Comparison of ENCODE assay signal across 41 mouse cellular contexts in genomic region chr7:87493412-87493811, GRCm38 (mm10). TPM values are rescaled to one million over a fixed set of nuclear protein-coding genes. Genes with fewer than 3 reads are reported as not detected.
"Had no signal": no experiment of that assay in that cellular context is flagged by ENCODE, and none has a peak within 500 bp of the region (broad histone marks: within the 10 kb centered on the region; RNA-seq: fewer than 3 reads in every experiment).

Gene Tyr (minus strand): TSS chr7:87493512.

- H3K9me3 ChIP-seq: limb, embryonic 10.5 days; limb, embryonic 12.5 days; limb, embryonic 13.5 days; limb, embryonic 15.5 days; liver, embryonic 12.5 days; liver, embryonic 13.5 days; liver, embryonic 15.5 days; lung, embryonic 15.5 days; megakaryocyte, embryonic 14.5 days; midbrain, embryonic 10.5 days; midbrain, embryonic 12.5 days; midbrain, embryonic 13.5 days; midbrain, embryonic 15.5 days; neural tube, embryonic 12.5 days had no signal

- ATAC-seq: liver, embryonic 12.5 days; liver, postnatal 0 days; lung, postnatal 0 days; midbrain, embryonic 13.5 days; midbrain, embryonic 15.5 days; midbrain, embryonic 16.5 days had no signal

- H3K4me3 ChIP-seq: limb, embryonic 10.5 days; limb, embryonic 12.5 days; limb, embryonic 13.5 days; limb, embryonic 15.5 days; liver, embryonic 12.5 days; liver, embryonic 13.5 days; liver, embryonic 15.5 days; lung, embryonic 15.5 days; megakaryocyte, embryonic 14.5 days; midbrain, embryonic 10.5 days; midbrain, embryonic 12.5 days; midbrain, embryonic 13.5 days; midbrain, embryonic 15.5 days; myocyte; neural tube, embryonic 12.5 days had no signal

- DNase-seq: left cerebral cortex, postnatal 4 days; liver; liver, embryonic 13.5 days; liver, postnatal 0 days; lung, adult 18-20 months; lung, adult 2 months; lung, embryonic 14.5 days; lung, postnatal 10 days; lung, postnatal 14 days; lung, postnatal 36 days; lung, postnatal 4 days; midbrain, embryonic 14.5 days had no signal

- H3K4me1 ChIP-seq: limb, embryonic 10.5 days; limb, embryonic 12.5 days; limb, embryonic 13.5 days; limb, embryonic 15.5 days; liver, embryonic 12.5 days; liver, embryonic 13.5 days; liver, embryonic 15.5 days; lung, embryonic 15.5 days; megakaryocyte, embryonic 14.5 days; midbrain, embryonic 10.5 days; midbrain, embryonic 12.5 days; midbrain, embryonic 13.5 days; midbrain, embryonic 15.5 days; neural tube, embryonic 12.5 days had no signal

- H3K27ac ChIP-seq: limb, embryonic 10.5 days; limb, embryonic 12.5 days; limb, embryonic 13.5 days; limb, embryonic 15.5 days; liver, embryonic 12.5 days; liver, embryonic 13.5 days; liver, embryonic 14.5 days; liver, embryonic 15.5 days; lung, embryonic 15.5 days; macrophage; midbrain, embryonic 10.5 days; midbrain, embryonic 12.5 days; midbrain, embryonic 13.5 days; midbrain, embryonic 15.5 days; neural tube, embryonic 12.5 days had no signal

- H3K9ac ChIP-seq: limb, embryonic 12.5 days; limb, embryonic 13.5 days; limb, embryonic 15.5 days; liver, embryonic 12.5 days; liver, embryonic 13.5 days; liver, embryonic 14.5 days; liver, embryonic 15.5 days; liver, postnatal 0 days; lung, embryonic 14.5 days; lung, embryonic 15.5 days; midbrain, embryonic 12.5 days; midbrain, embryonic 13.5 days; midbrain, embryonic 15.5 days; neural tube, embryonic 12.5 days had no signal

- H3K36me3 ChIP-seq: limb, embryonic 10.5 days; limb, embryonic 12.5 days; limb, embryonic 13.5 days; limb, embryonic 15.5 days; liver, embryonic 12.5 days; liver, embryonic 13.5 days; liver, embryonic 15.5 days; lung, embryonic 15.5 days; midbrain, embryonic 10.5 days; midbrain, embryonic 12.5 days; midbrain, embryonic 13.5 days; midbrain, embryonic 15.5 days; neural tube, embryonic 12.5 days had no signal

- H3K4me2 ChIP-seq: limb, embryonic 12.5 days; limb, embryonic 13.5 days; limb, embryonic 15.5 days; liver, embryonic 11.5 days; liver, embryonic 12.5 days; liver, embryonic 13.5 days; liver, embryonic 15.5 days; lung, embryonic 14.5 days; lung, embryonic 15.5 days; midbrain, embryonic 11.5 days; midbrain, embryonic 12.5 days; midbrain, embryonic 13.5 days; midbrain, embryonic 15.5 days; neural tube, embryonic 12.5 days had no signal

- H3K27me3 ChIP-seq: limb, embryonic 12.5 days; limb, embryonic 13.5 days; limb, embryonic 15.5 days; liver, embryonic 12.5 days; liver, embryonic 13.5 days; liver, embryonic 15.5 days; lung, embryonic 15.5 days; megakaryocyte, embryonic 14.5 days; midbrain, embryonic 12.5 days; midbrain, embryonic 13.5 days; midbrain, embryonic 15.5 days; neural tube, embryonic 12.5 days had no signal

RNA-seq across cellular contexts. Expression of gene Tyr, which starts in this region (rescaled TPM):
- total RNA-seq: left cerebral cortex, postnatal 14 days; left cerebral cortex, postnatal 25 days; left cerebral cortex, postnatal 36 days; liver, adult 2 months; megakaryocyte progenitor cell, adult 5-6 weeks; megakaryocyte, adult 5-6 weeks; megakaryocyte-erythroid progenitor cell, adult 5-6 weeks; monocyte, adult 5-6 weeks had no signal
- polyA plus RNA-seq: liver, adult 2 months; liver, embryonic 12.5 days; liver, postnatal 0 days; lung, adult 2 months; lung, embryonic 16.5 days; macrophage; midbrain, embryonic 13.5 days; midbrain, embryonic 16.5 days; myocyte had no signal
